Mouse (Mus musculus) E14TG2a.4 (cell line): Measurements from ENCODE around the gene P3h4.
A peak's percentile ranks its signal among the peaks of the same experiment; 100 is the strongest.
"Not testable (repeated sequence)": the region's sequence is repeated elsewhere in the genome, so short reads cannot be mapped to it uniquely, and the experiment has no call there.

Source experiments
- H3K27me3 ChIP-seq: 2 replicates; pipeline ENCODE4 v1.6.1; 2014; ENCODE audit warnings: low read length, control low read depth; ENCODE audit not compliant: insufficient read depth
- H3K36me3 ChIP-seq: 2 replicates; pipeline ENCODE4 v1.6.1; 2014; ENCODE audit warnings: low read length, control low read depth; ENCODE audit not compliant: insufficient read depth
- H3K4me1 ChIP-seq: replicated peaks from 2 replicates; pipeline ENCODE4 v1.6.1; 2014; ENCODE audit warnings: low read depth, low read length, control low read depth
- H3K4me3 ChIP-seq: replicated peaks from 2 replicates; pipeline ENCODE4 v1.5.1; 2014; ENCODE audit warnings: mild to moderate bottlenecking, low read length
- H3K9me3 ChIP-seq: 2 replicates; pipeline ENCODE4 v1.6.1; 2014; ENCODE audit warnings: low read length, control low read depth
- CTCF ChIP-seq: conservative IDR thresholded peaks from 2 replicates; pipeline ENCODE4 v1.5.1; 2014; ENCODE audit warnings: low read length
- NANOG ChIP-seq: IDR thresholded peaks from 2 replicates; pipeline ENCODE4 v1.6.1; 2014; ENCODE audit warnings: borderline replicate concordance, low read length, mixed read lengths
- POU5F1 ChIP-seq: IDR thresholded peaks from 2 replicates; pipeline ENCODE4 v1.6.1; 2014; ENCODE audit warnings: low read length, borderline replicate concordance

Gene P3h4

DNA sequence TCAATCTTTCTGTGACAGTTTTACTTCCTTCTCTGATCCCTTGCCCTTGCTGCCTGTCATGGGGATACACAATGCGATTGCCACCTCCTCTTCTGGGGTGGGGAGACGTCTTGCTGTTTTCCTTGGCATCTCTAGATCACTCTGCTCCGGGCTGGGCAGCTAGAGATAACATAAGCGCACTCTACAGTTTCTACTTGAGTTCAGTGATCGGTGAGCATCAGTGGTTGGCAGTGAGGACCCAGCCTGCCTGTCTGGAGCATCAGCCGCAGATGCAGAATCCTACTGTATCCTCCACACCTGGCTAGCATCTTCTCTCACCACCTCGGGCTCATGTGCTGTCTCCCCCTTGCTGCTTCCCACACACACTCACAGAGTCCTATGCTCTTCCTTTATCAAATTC, 45.5 kb downstream of the P3h4 start:
- peaks cover 81% of the 10 kb centered on the region for H3K4me1 ChIP-seq
- no peak overlapping the region for H3K4me3 ChIP-seq
- peaks cover 54% of the 10 kb centered on the region for H3K36me3 ChIP-seq
- TF ChIP-seq POU5F1, result no peak
- no peak for TF ChIP-seq CTCF
- no peak for TF ChIP-seq NANOG
- H3K9me3 ChIP-seq, result no peaks in the 10 kb centered on the region
- H3K27me3 ChIP-seq, result peaks cover 4% of the 10 kb centered on the region; the same call in 1 of the 2 replicates

DNA sequence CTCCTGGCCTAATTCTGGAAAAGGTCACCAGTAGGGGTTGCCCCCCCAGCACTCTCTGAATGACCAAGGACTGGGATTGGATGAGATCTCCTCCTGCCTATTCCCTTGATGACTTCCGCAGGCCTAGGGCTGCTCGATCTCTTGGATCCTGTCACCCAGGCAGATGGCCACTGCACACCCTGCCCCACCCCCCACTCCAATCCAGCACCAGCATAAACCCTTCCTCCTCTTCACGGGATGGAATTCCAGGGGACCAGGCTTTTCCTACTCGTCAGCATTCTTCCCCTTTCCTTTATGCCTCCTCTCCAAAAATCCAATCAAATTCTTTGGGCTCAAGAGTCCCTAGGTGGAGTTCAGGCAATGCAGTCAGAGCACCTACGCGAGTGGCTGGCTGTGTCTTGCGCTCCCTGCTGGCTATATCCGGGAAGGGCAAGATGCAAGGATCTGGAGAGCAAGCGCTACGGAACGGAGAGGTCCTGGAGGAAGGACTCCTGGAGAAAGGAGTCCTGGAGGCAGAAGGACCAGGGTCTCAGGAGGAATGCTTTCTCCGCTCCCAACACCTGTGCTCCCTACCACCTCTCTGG, 51.6 kb downstream of the P3h4 start:
- Histone ChIP-seq H3K4me1 (peaks cover 53% of the 10 kb centered on the region), H3K27me3 (peaks cover 11% of the 10 kb centered on the region), H3K4me3 (no peak overlapping the region), H3K36me3 (no peaks in the 10 kb centered on the region), H3K9me3 (no peaks in the 10 kb centered on the region)
- TF ChIP-seq CTCF, result peak; percentile 91
- no peak for TF ChIP-seq NANOG
- TF ChIP-seq POU5F1, result no peak

DNA sequence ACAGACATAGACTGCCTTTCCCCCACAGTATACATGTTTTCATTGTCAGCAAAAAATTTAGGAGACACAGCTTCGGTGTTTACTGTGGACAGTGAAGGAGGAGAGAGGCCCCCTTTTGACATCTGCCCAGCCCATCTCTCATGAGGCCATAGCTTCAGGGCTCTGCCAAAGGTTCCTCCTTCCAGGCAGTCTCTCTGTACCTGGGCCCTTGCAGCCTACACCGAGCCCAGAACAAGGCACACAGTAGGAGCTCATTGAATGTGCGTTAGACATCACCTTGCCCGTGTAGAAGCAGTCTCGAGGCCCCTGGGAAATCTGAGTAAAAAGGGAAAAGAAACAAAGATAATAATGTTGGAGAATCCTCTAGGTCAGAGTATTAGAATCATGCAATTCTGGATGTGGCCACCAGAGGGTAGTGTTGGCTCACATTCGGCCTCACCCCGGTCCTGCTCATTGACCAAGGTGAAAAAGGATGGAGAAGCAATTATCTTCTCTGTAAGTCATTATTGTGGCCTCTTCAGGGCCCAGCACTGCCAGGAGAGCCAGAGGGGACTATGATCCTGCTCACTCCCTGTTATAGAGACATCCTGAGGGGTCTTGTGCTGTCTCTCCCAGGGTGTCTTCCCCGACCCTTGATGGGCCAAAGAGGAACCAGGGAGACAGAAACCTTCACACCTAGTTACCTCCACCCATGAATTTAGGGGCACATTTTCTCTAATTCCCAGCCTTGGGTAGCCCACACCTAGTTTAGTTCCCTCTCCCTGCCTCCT, 52.2 kb downstream of the P3h4 start:
- Histone ChIP-seq H3K27me3 (peaks cover 11% of the 10 kb centered on the region), H3K4me1 (peaks cover 54% of the 10 kb centered on the region), H3K9me3 (no peaks in the 10 kb centered on the region), H3K4me3 (no peak overlapping the region), H3K36me3 (no peaks in the 10 kb centered on the region)
- TF ChIP-seq CTCF, result peak; percentile 87
- TF ChIP-seq NANOG, result no peak

DNA sequence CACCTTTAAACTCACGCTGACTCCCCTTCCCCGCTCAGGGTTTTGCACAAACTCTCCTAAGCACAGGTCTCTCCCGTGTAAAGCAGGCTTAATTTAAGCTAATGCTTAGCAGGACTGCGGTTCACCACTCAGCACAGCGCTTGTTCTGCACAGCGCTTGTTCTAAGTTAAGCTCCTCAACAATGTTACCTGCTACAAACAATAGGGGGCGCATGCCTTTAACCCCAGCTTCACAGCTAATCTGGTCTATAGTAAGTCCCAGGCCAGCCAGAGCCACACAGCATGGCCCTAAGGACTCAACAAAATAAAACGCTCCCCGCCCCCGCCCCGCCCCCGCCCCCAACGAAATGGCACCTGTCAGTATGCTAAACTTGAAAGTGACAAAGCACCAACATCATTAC, 53.6 kb downstream of the P3h4 start:
- peaks cover 60% of the 10 kb centered on the region for H3K4me1 ChIP-seq
- H3K4me3 ChIP-seq, H3K9me3 ChIP-seq: not testable (repeated sequence)

DNA sequence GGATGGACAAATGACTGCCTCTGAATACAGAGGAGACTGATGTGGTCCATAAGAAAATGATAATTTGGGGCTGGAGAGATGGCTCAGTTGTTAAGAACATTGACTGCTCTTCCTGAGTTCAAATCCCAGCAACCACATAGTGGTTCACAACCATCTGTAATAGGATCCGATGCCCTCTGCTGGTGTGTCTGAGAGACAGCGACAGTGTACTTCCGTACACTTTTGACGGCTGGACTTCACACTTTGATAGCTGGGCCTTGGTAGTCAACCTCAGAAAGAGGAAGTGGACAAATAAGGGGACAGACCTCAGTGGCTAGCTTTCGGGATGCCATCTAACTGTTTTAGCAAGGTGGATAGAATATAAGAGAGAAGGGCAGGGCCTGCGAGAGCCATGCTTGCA, 54.5 kb downstream of the P3h4 start:
- Histone ChIP-seq H3K4me1 (peaks cover 53% of the 10 kb centered on the region), H3K36me3 (no peaks in the 10 kb centered on the region), H3K9me3 (no peaks in the 10 kb centered on the region), H3K4me3 (no peak overlapping the region), H3K27me3 (peaks cover 18% of the 10 kb centered on the region)
- no peak for TF ChIP-seq NANOG
- TF ChIP-seq CTCF, result no peak
- TF ChIP-seq POU5F1, result no peak

More for the DNA sequence above, 53.6 kb downstream of the P3h4 start:
- peaks cover 11% of the 10 kb centered on the region for H3K27me3 ChIP-seq
- H3K36me3 ChIP-seq, result not testable (repeated sequence)
